Mouse (Mus musculus): ENCODE data around the gene Ptma.
A peak's percentile ranks its signal among the peaks of the same experiment; 100 is the strongest.

The Ptma gene

GRCm38 (mm10) chr1:86515715-86516410, 10.7 kb upstream of the Ptma start:
- no peak for DNase-seq (ENCODE audit: extremely low spot score)

GRCm38 (mm10) chr1:86517076-86517475, 9.4 kb upstream of the Ptma start:
- no peak for DNase-seq (ENCODE audit: extremely low spot score)

- DNase-seq (ENCODE audit: extremely low spot score), result peak; percentile 66
These were observed 6.2 kb upstream of the Ptma start for GRCm38 (mm10) chr1:86520361-86520760.

GRCm38 (mm10) chr1:86522286-86522871, 4.1 kb upstream of the Ptma start:
- DNase-seq (ENCODE audit: extremely low spot score), result no peak

GRCm38 (mm10) chr1:86523776-86524618, 2.5 kb upstream of the Ptma start:
- no peak for DNase-seq (ENCODE audit: extremely low spot score)

GRCm38 (mm10) chr1:86524619-86525498, 1.7 kb upstream of the Ptma start:
- peak; percentile 99 for DNase-seq (ENCODE audit: extremely low spot score)

GRCm38 (mm10) chr1:86525499-86526115, 919 bp upstream of the Ptma start:
- peak; percentile 83 for DNase-seq (ENCODE audit: extremely low spot score)

GRCm38 (mm10) chr1:86526789-86527598, 468 bp downstream of the Ptma start:
- peak; percentile 59 for DNase-seq (ENCODE audit: extremely low spot score)

- DNase-seq (ENCODE audit: extremely low spot score), result peak; percentile 92
These were observed 1.3 kb downstream of the Ptma start for GRCm38 (mm10) chr1:86527599-86528486.

- no peak for DNase-seq (ENCODE audit: extremely low spot score)
These were observed 2.1 kb downstream of the Ptma start for GRCm38 (mm10) chr1:86528571-86529180.

GRCm38 (mm10) chr1:86529590-86529989, 3.1 kb downstream of the Ptma start:
- peak; percentile 27 for DNase-seq (ENCODE audit: extremely low spot score)

- peak; percentile 69 for DNase-seq (ENCODE audit: extremely low spot score)
These were observed 4.5 kb downstream of the Ptma start for GRCm38 (mm10) chr1:86530871-86531546.

- DNase-seq (ENCODE audit: extremely low spot score), result peak; percentile 85
These were observed 5.2 kb downstream of the Ptma start for GRCm38 (mm10) chr1:86531547-86532321.

GRCm38 (mm10) chr1:86532362-86533051, 6.0 kb downstream of the Ptma start:
- DNase-seq (ENCODE audit: extremely low spot score), result peak; percentile 93

GRCm38 (mm10) chr1:86533411-86534130, 7.0 kb downstream of the Ptma start:
- DNase-seq (ENCODE audit: extremely low spot score), result peak; percentile 10

GRCm38 (mm10) chr1:86538383-86538782, 11.9 kb downstream of the Ptma start:
- peak; percentile 10 for DNase-seq (ENCODE audit: extremely low spot score)

Measured in embryo, embryonic 9.5 days (tissue).